Mouse (Mus musculus) heart, postnatal 0 days (tissue): ENCODE results near the gene Ecsit.

Source experiments
- CTCF ChIP-seq: IDR thresholded peaks from 2 replicates; pipeline ENCODE4 v1.5.1; 2016; ENCODE audit warnings: antibody characterized with exemption, control low read depth, low read depth
- EP300 ChIP-seq: IDR thresholded peaks from 2 replicates; pipeline ENCODE4 v1.6.1; 2016; ENCODE audit warnings: antibody characterized with exemption, low read depth

GRCm38 (mm10) chr9:22123069-22123609 lies 37.9 kb upstream of the Ecsit start:
- TF ChIP-seq CTCF (no peak), EP300 (no peak)
